Mouse (Mus musculus) retina, embryonic 14.5 days (tissue): Measurements from ENCODE around the gene Krt33b.

Source experiments
- DNase-seq: peaks from one replicate; pipeline ENCODE4 v3.0.0-alpha.2; 2015; ENCODE audit warnings: low spot score

The Krt33b gene

DNA sequence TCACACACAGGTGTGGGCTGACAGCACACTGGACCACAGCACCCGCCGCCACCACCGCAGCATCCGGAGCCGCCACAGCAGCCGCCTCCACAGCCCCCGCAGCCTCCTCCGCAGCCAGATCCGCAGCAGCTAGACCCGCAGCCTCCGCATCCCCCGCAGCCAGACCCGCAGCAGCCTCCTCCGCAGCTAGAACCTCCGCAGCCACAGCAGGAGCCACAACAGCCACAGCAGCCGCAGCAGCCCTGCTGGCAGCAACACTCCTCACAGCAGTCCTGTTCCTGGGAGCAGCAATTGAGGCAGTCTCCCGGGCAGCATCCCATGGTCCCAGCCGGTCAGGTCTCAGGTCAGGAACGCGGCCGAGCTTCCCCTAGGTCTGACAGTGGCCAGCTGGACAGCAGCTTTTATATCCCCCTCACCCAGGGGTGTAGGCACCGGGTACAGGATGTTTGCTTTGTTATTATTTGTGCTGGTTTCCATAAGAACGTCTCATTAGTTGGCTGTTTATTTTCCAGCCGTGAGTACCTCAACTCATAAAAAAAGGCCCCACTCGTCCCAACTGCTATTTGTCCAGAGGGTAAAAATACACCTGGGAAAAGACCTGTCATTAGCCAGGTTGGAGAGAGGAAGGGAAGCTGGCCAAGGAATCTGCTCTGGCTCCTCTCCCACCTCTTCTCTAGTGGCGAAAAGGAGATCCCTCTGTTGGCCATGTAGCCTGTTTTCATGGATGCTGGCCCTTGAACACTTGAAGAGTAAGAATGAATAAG is 35.9 kb downstream of the Krt33b start, which contains the start of gene Krtap17-1:
TSS of gene Krtap17-1 (minus strand) at position 375 of the 764 bp plus-strand sequence.
- DNase-seq, result no peak

DNA sequence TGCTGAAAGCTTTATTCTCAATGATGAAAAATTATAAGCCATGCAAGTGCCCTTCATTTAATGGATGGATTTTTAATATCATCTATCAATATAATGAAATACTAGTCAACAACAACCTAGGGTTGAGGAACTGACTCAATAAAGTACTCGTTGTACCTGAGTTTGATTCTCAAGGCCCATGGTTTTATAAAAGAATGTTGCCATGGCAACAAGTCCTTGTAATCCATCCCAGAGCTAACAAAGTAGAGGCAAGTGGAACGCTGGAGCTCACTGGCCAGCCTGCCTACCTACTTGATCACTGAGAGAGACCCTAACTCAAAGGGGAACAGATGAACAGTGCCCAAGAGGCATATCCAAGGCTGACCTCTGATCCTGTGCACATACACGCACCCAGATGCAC is 39.1 kb downstream of the Krt33b start:
- DNase-seq, result no peak

DNA sequence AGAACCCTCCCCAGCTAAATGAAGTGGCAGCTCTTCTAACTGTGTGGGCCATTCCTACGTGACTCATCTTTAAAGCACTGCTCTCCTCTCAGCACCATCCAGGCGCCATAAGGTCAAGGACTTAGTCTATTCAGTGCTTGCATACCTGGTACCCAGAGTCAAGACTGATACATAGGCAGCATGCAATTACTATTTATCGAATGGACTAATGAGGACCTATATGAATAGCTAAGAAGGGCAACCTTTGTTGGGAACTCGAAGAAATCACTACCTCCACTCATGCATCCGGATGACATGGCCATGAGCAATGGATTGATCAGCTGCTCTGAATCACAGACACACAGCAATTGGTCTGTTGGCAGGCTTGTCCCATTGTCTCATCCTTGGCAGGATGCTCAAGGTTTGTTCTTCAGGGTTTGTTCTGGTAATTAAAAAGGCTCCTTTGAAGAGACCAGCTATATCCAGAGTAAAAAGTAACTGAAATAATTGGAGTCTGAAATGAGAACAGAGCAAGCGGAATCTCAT is 39.7 kb downstream of the Krt33b start:
- DNase-seq, result no peak

DNA sequence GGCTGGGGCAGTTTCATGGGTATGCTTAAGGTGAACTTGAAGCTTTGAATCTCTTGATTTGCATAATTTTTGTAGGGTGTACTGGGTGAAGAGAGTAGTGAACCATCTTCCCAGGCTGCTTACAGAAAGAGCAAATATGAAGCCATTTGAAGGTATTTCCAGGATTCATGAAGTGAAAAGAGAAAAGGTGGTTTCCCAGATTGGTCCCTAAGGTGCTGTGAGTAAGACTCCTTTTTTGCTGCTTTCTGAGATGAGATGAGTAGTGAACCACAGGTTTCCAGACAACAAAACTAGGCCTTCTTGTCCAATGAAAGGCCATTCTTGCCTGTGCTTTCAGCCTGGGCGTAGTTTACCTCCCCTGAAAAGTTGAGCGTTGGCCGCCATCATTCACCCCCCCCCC is 41.1 kb downstream of the Krt33b start:
- no peak for DNase-seq

DNA sequence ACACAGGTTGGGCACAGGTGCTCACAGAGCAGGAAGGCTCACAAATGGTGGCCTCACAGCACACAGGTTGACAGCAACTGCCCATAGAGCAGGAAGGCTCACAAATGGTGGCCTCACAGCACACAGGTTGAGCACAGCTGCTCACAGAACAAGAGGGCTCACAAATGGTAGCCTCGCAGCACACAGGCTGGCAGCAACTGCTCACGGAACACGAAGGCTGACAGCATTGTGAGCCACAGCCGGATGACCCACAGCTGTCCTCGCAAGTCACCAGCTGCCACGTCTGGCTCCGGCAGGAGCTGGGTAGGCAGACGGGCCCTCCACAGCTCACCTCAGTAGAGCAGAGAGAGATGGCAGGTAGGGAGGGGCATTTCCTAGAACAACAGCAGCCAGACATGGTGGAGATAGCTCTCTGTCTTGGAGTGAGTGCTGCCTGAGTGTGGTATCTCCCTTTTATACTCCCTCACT is 43.5 kb downstream of the Krt33b start, which contains the start of gene Krtap16-1:
TSS of gene Krtap16-1 (minus strand) at position 418 of the 468 bp plus-strand sequence.
- no peak for DNase-seq

DNA sequence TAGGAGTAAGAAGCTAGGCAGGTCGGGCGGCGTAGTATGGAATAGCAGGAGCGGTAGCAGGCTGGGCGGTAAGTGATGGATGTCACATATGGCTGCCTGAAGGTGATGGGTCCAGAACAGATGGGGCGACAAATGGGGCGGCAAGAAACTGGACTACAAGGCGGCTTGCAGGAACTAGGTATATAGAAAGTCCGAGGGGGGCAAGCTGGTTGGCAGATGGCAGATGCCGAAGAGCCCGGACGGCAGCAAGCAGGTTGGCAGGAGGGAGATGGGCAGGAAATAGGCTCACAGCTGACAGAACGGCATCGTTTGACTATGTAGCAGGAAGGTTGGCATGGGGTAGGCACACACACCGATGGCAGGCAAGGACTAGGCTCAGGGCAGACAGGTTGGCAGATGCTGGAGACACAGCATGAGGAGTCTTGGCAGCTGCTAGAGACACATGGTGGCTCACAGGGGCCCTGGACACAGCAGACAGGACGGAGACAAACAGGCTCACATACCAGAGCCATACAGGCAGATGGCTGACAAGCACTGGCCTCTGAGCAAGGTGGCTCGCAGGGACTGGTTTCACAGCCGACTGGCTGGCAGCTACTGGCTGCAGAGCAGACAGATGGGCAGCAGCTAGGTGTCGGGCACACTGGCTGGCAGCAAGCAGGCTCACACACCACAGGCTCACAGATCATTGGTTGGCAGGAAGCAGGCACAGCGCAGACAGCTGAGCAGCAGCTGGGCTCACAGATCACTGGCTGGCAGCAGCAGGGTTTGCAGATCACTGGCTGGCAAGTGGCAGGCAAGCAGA is 44.2 kb downstream of the Krt33b start:
- no peak for DNase-seq

DNA sequence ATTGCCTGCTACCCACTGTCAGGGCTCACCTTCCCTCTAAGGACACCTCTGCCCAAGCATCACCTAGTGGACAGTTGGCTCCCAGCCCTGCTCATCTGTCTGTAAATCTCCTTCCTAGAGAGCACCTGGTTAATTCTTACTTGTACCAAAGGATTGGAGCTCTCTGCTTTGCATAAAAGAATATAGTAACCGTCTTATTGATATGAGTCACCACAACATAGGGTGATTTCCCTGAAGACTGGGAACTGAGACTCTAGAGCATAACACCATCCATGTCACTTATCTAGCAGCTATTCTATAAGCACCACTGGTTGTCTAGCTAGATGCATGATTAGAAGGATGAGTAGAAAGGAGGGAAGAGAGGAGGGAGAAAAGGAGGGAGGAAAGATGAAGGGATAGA is 46.2 kb downstream of the Krt33b start:
- no peak for DNase-seq

DNA sequence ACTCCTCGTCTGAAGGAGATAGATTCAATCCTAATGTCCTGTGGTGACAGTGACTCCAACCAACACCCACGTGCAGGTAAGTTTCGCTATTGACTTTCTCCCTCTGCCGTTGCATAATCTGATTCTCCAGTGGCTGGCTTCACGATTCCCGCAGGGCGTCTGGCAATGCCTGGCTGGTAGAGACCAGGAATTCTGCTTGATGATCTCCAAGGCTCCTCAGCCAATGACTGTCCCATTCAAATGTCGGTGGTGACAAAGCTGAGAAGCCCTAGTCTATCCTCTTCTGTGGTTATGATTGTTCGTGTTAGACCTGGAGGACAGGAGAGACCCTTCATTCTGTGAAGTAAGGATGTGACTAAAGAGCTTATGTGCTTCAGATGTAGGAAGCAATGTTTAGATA is 46.9 kb downstream of the Krt33b start:
- DNase-seq, result no peak

DNA sequence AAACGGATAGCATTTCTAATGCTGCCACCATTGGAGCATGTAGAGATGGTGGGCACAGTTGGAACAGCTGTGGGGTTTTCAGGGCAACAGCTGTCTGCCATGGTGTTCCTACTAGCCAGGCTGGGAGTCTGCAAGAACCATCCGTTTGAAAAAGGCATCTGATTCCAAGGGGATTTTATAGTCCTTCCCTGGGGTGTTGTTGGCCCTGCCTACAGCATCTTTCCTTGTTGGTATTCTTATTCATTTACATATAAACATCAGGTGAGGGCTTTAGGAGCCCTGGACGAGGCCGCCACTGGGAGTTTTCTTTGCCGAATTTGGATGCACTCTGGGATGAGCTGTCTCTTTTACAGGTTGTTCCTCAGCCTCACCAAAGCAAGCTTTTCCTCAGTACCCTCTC is 50.7 kb downstream of the Krt33b start, which contains the start of gene Krtap29-1:
TSS of gene Krtap29-1 (minus strand) at position 101 of the 400 bp plus-strand sequence.
- no peak for DNase-seq
